Mouse (Mus musculus) ES-E14 (cell line): Measurements from ENCODE around the gene Vps11.

Experiments used
- CHD2 ChIP-seq: IDR thresholded peaks from 2 replicates; pipeline ENCODE4 v1.6.1; 2014; ENCODE audit warnings: mild to moderate bottlenecking, low read depth, low read length, inconsistent platforms
- HCFC1 ChIP-seq: IDR thresholded peaks from 2 replicates; pipeline ENCODE4 v1.6.1; 2012; ENCODE audit warnings: low read length, inconsistent platforms, borderline replicate concordance; ENCODE audit not compliant: insufficient read depth
- ZC3H11A ChIP-seq: IDR thresholded peaks from 2 replicates; pipeline ENCODE4 v1.6.1; 2012; ENCODE audit warnings: low read depth, mild to moderate bottlenecking, inconsistent platforms, low read length, borderline replicate concordance
- ZNF384 ChIP-seq: IDR thresholded peaks from 2 replicates; pipeline ENCODE4 v1.6.1; 2012; ENCODE audit warnings: low read depth, low read length, inconsistent platforms

GRCm38 (mm10) chr9:44407752-44408097 is 46.3 kb upstream of the Vps11 start:
- TF ChIP-seq CHD2 (peak; percentile 6; the same call in 1 of the 2 replicates), ZNF384 (no peak), HCFC1 (no peak), ZC3H11A (no peak)
